Mouse (Mus musculus): ENCODE data around the gene Dgkd. TPM values are rescaled to one million over a fixed set of nuclear protein-coding genes. Genes with fewer than 3 reads are reported as not detected.

The Dgkd gene
- polyA plus RNA-seq, 1 experiment from 2014 or later: 9.1 TPM

- no peaks in the 10 kb centered on the region for H3K9me3 ChIP-seq (ENCODE audit: low read length)
- TF ChIP-seq EP300 (IDR thresholded peaks at IDR 0.05; ENCODE audit: low read depth) (no peak), CTCF (IDR thresholded peaks at IDR 0.05; ENCODE audit: low read depth) (no peak)
These were observed 24.0 kb upstream of the Dgkd start for GRCm38 (mm10) chr1:87828926-87829580.

GRCm38 (mm10) chr1:87829621-87830211 is 23.4 kb upstream of the Dgkd start:
- H3K4me2 ChIP-seq (ENCODE audit: low read depth, low read length): peak overlapping the region; percentile 26; the same call in 1 of the 2 replicates
- H3K9me3 ChIP-seq (ENCODE audit: low read length): no peaks in the 10 kb centered on the region
- ATAC-seq (peak; percentile 60), DNase-seq (peak; percentile 36)
- no peak for TF ChIP-seq CTCF (IDR thresholded peaks at IDR 0.05; ENCODE audit: low read depth)
- TF ChIP-seq EP300 (IDR thresholded peaks at IDR 0.05; ENCODE audit: low read depth): no peak
- WGBS (ENCODE audit: insufficient replicate concordance): 24% methylated on average over 6 of the region's 6 CpGs
- H3K36me3 ChIP-seq (replicated peaks; ENCODE audit: insufficient read depth, low read length): no peaks in the 10 kb centered on the region
- H3K4me1 ChIP-seq (ENCODE audit: insufficient read depth): peaks cover 16% of the 10 kb centered on the region
- H3K27ac ChIP-seq (ENCODE audit: low read depth): peak overlapping the region; percentile 86
- H3K4me3 ChIP-seq (ENCODE audit: low read depth, low read length): no peak overlapping the region
- no peaks in the 10 kb centered on the region for H3K27me3 ChIP-seq (ENCODE audit: insufficient read depth, low read length)
- no peak overlapping the region for H3K9ac ChIP-seq (replicated peaks)

More at GRCm38 (mm10) chr1:87828926-87829580, 24.0 kb upstream of the Dgkd start:
- Histone ChIP-seq H3K27ac (ENCODE audit: low read depth) (peak overlapping the region; percentile 86), H3K4me3 (ENCODE audit: low read depth, low read length) (no peak overlapping the region), H3K9ac (replicated peaks) (no peak overlapping the region), H3K4me2 (ENCODE audit: low read depth, low read length) (peak overlapping the region; percentile 26; the same call in 1 of the 2 replicates), H3K36me3 (replicated peaks; ENCODE audit: insufficient read depth, low read length) (no peaks in the 10 kb centered on the region), H3K27me3 (ENCODE audit: insufficient read depth, low read length) (no peaks in the 10 kb centered on the region), H3K4me1 (ENCODE audit: insufficient read depth) (peaks cover 16% of the 10 kb centered on the region)
- 0 out of 2 replicates have a peak, but pooled peaks have one; percentile 1 for ATAC-seq
- 33% methylated on average over 7 of the region's 7 CpGs for WGBS (ENCODE audit: insufficient replicate concordance)
- peak; percentile 26 for DNase-seq

GRCm38 (mm10) chr1:87836453-87836852 is 16.6 kb upstream of the Dgkd start:
- DNase-seq (no peak), ATAC-seq (no peak)
- WGBS (ENCODE audit: insufficient replicate concordance): 87% methylated on average over 1 of the region's 1 CpGs
- Histone ChIP-seq H3K4me2 (ENCODE audit: low read depth, low read length) (no peak overlapping the region), H3K4me3 (ENCODE audit: low read depth, low read length) (no peak overlapping the region), H3K9ac (replicated peaks) (no peak overlapping the region), H3K27ac (ENCODE audit: low read depth) (no peak overlapping the region), H3K9me3 (ENCODE audit: low read length) (no peaks in the 10 kb centered on the region), H3K36me3 (replicated peaks; ENCODE audit: insufficient read depth, low read length) (no peaks in the 10 kb centered on the region), H3K4me1 (ENCODE audit: insufficient read depth) (no peaks in the 10 kb centered on the region), H3K27me3 (ENCODE audit: insufficient read depth, low read length) (no peaks in the 10 kb centered on the region)
- no peak for TF ChIP-seq EP300 (IDR thresholded peaks at IDR 0.05; ENCODE audit: low read depth)
- TF ChIP-seq CTCF (IDR thresholded peaks at IDR 0.05; ENCODE audit: low read depth): no peak

- no peak overlapping the region for H3K27ac ChIP-seq (ENCODE audit: low read depth)
- TF ChIP-seq EP300 (IDR thresholded peaks at IDR 0.05; ENCODE audit: low read depth) (no peak), CTCF (IDR thresholded peaks at IDR 0.05; ENCODE audit: low read depth) (no peak)
- H3K4me1 ChIP-seq (ENCODE audit: insufficient read depth): no peaks in the 10 kb centered on the region
- WGBS (ENCODE audit: insufficient replicate concordance): 73% methylated on average over 5 of the region's 5 CpGs
- ATAC-seq (no peak), DNase-seq (no peak)
- no peaks in the 10 kb centered on the region for H3K27me3 ChIP-seq (ENCODE audit: insufficient read depth, low read length)
- no peaks in the 10 kb centered on the region for H3K9me3 ChIP-seq (ENCODE audit: low read length)
- H3K9ac ChIP-seq (replicated peaks): no peak overlapping the region
- no peak overlapping the region for H3K4me3 ChIP-seq (ENCODE audit: low read depth, low read length)
- H3K4me2 ChIP-seq (ENCODE audit: low read depth, low read length): no peak overlapping the region
- H3K36me3 ChIP-seq (replicated peaks; ENCODE audit: insufficient read depth, low read length): no peaks in the 10 kb centered on the region
These were observed 16.1 kb upstream of the Dgkd start for GRCm38 (mm10) chr1:87837018-87837417.

GRCm38 (mm10) chr1:87840411-87841208 is 12.5 kb upstream of the Dgkd start:
- Histone ChIP-seq H3K4me2 (ENCODE audit: low read depth, low read length) (no peak overlapping the region), H3K36me3 (replicated peaks; ENCODE audit: insufficient read depth, low read length) (no peaks in the 10 kb centered on the region), H3K9me3 (ENCODE audit: low read length) (no peaks in the 10 kb centered on the region), H3K27ac (ENCODE audit: low read depth) (no peak overlapping the region), H3K9ac (replicated peaks) (no peak overlapping the region), H3K27me3 (ENCODE audit: insufficient read depth, low read length) (no peaks in the 10 kb centered on the region), H3K4me1 (ENCODE audit: insufficient read depth) (no peaks in the 10 kb centered on the region), H3K4me3 (ENCODE audit: low read depth, low read length) (no peak overlapping the region)
- WGBS (ENCODE audit: insufficient replicate concordance): 65% methylated on average over 11 of the region's 11 CpGs
- ATAC-seq: no peak
- no peak for DNase-seq
- TF ChIP-seq EP300 (IDR thresholded peaks at IDR 0.05; ENCODE audit: low read depth) (no peak), CTCF (IDR thresholded peaks at IDR 0.05; ENCODE audit: low read depth) (no peak)

All from liver, postnatal 0 days (tissue).